Mouse (Mus musculus): Measurements from ENCODE around the gene Mrps21. TPM values are rescaled to one million over a fixed set of nuclear protein-coding genes. Genes with fewer than 3 reads are reported as not detected.
"Not testable (repeated sequence)": the region's sequence is repeated elsewhere in the genome, so short reads cannot be mapped to it uniquely, and the experiment has no call there.

Mrps21 gene
- total RNA-seq, 1 experiment from 2014 or later = 279 TPM

DNA sequence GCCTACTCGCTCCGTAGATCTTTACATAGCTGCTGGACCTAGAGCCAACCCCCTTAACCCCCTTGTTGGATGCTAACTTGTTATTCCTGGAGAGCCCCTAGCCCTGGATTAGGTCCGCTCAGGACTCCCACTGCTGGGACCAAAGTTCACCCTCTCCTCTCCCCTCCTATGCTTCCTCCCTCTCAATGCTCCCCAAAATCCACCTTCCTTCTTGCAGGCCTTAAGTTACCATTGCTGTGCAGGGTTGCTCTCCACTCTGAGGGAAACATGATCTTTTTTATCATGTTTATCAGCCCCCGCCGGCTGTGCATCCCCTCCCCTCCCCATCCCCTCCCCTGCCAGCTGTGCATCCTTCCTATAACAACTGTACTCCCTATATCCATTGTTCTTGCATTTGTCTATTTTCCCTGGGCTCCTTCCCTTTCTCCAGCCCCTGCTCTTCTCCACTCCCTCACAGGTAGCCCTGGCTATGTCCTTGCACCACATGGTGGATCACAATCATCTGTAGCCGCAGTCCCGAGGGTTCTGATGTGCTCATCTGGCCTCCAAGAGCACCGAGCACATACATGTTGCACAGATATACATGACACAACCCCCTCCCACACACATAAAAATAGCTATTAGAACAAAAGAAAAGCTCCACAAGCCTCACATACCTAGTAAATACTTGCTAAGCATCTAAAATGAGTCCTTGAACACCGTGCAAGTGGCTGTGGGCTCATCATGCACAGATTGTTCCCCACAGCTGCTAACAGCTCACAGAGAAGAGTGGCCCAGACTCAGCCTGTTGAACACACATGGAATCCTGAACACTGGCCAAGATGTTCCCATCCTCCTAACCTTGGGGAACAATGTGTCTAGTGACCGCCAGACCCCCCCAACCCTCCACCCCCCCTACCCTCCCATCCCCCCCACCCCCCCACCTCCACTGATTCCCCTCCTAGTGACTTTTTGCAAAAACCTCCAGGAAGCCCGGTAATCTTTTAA lies 21.0 kb upstream of the Mrps21 start:
- no peak for DNase-seq

DNA sequence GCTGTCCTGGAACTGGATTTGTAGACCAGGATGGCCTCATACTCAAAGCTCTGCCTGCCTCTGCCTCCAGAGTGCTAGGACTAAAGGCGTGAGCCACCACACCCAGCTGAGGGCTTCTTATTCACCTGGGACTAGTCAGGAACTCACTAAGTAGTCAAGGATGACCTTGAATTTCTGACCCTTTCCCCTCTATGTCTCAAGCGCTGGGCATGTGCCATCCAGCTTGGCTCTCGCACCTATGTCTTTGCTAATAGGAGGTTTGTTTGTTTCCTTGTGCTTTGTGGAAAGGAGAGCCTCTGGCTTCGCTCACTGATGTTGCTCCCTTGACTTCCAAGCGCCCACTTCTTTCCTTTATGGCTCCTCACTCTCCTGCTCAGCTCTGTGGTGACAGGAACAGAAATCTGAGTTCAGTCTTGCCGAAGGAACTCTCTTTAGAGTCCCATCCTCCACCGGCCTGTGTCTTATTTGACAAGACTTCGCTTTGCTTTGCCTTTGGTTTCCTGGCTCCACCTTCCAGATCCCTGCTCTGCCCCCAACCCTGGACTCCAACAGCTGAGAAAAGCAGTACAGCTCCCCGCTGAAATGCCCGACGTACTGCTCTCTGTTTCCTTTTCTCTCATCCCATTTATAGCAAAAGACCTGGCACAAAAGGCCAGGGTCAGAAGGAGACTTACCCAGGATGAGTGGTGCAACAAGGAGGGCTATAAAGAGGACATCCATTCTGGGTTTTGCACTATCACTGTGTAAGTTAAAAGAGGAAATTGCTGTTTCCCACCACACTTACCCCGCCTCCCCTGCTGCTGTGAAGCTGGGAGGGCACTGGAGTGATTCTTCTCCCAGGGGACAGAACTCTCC lies 20.1 kb upstream of the Mrps21 start, which contains the start of gene BC028528:
TSS of gene BC028528 (minus strand) at position 795 of the 855 bp plus-strand sequence.
- no peak for DNase-seq

DNA sequence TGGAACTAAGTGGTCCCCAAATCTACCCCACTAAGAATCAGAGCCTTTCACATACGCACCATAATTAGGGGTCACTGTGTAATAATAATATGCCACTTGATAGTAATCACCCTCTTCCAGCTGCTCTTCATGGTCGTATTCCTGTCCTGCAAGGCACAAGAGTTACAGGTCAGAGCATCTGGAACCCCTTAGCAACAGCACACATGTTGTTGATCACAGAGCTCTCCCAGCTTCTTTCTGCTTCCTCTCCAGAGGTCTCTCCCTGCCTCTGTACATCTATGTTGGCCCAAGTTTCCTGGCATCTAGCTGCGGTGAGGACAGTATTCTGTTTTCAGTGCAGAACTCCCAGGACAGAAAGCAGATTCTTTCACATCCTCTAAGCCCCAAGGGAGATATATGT lies 18.3 kb upstream of the Mrps21 start:
- no peak for DNase-seq

DNA sequence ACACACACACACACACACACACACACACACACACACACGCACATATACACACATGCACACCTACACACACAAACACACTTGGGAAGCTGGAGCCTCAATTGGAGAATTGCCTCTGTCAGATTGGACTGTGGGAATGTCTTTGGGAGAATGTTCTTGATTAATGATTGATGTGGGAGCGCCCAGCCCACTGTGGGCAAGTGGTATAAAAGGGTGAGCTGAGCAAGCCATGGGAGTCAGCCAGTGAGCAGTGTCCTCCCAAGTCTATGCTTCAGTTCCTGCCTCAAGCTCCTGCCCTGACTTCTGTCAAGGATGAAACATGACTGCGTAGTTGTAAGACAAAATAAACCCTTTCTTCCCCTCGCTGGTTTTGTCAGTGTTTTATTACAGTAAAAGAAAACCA lies 16.3 kb upstream of the Mrps21 start:
- no peak for DNase-seq

DNA sequence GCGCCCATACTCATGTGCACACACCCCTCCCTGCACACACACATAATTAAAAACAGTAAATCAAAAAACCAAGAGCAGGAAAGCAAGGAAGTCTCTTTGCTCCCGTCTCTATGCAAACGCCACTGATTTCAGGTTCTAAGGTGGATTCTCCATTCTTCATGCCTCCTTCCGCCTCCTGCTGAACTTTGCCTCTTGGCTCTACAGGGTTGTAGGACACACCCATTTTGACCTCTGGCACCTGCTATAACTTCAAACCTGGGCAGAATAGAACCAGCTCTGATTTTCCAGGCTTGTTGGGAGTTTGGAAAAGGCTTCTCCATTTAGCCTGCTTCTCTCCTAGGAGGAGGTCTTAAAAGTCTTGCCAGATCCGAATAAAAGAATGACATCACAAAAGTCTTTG lies 13.1 kb upstream of the Mrps21 start:
- DNase-seq = no peak

DNA sequence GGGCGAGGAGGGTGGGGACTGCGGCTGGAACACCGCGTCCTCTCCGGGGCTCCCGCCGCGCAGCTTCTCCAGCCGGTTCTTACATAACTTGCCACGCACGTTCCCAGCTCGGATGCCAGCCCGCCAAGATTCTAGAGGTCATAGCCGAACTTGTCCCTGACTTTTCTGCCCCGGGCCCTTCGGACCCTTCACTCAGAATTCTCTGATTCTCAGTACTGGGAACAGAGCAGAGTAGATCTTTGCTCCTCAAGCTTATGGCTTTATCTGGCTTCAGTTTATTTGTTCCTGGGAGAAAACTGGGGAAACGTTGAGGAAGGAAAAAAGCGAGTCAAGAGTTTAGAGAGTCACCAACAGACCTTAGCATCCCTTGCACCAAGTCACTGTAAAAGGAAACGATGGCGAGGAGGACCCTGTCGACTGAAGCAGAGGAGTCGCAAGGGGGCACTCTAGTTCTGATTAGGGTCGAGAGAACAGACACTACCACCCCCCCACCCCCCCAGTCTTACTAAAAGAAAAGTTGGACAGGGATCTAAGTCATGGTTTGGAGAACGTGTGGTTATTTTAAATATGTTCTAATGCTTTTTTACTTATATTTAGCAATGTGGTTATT lies 11.6 kb upstream of the Mrps21 start:
- peak; percentile 67 for DNase-seq

DNA sequence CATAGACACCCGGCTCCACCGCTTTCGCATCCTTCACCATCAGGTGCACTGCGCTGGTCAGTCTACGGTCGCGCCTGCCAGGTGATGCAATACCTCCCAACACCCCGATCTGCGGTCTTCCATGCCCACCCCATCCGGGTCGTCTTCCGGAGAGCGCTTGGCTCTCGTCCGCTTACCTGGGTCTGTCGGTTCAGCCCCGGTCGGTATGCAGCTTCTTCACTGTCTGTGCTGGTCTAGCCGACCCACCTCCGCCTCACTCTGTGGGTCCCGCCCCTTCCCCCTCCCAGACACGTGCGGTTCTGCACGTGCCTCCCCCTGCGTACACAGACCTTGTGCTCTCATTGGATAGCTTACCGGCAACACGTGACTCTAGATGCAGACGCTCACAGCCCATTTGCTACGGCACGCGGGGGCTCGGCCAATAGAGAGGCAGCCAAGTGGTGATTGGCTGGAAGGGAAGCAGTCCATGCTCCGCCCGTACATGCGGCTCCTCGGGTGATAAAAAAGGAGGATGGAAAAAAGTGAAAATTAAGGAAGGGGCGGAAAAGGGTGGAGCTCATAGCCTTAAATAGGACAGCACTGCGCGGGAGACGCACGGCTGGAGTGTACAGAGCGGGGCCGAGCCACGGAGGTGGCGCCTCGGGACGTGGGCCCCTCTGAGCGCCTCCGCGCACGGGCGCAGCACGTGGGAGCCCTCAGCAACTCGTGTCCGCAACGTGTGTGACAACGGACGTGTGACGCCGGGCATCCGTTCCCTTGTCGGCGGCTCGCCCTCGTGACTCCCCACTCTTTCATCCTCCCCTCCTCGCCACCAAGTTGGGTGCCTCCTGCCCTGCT lies 10.9 kb upstream of the Mrps21 start, which contains the start of gene Ciart:
TSS of gene Ciart (minus strand) at position 273 of the 837 bp plus-strand sequence.
- DNase-seq = peak; percentile 92

DNA sequence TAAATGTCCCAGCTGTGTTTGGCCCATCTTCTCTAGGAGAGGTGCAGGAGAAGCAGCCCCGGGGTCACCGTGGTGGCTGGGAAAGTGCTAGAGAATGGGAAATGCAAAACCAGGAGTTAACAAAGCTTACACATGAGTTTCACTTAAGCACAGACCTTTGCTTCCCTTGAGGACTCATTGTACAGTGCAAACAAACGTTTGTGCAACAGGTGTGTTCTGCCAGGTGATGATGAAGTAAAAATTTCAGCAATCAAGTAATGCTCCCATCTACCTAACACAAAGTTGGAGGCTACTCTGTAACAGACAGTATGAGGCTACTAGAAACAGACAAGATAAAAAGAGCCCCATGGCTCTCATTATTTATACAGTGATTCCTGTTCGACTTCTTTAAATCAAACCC lies 7.7 kb upstream of the Mrps21 start:
- no peak for DNase-seq

DNA sequence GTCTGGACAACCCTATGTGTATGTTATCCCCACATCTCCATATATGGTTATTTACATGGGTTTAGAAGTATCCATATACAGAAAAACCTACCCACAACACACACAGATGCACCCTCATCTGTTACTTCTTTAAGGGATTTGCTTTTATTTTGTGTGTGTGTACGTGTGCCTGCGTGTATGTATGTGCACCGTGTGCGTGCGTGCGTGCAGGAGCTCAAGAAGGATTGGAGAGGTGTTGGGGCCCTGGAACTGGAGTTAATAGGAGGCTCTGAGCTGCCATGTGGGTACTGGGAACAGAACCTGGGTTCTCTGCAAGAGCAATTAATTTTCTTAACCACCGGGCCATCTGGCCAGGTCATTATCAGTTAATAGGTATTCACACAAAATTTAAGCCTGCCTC lies 729 bp upstream of the Mrps21 start:
- no peak for DNase-seq

DNA sequence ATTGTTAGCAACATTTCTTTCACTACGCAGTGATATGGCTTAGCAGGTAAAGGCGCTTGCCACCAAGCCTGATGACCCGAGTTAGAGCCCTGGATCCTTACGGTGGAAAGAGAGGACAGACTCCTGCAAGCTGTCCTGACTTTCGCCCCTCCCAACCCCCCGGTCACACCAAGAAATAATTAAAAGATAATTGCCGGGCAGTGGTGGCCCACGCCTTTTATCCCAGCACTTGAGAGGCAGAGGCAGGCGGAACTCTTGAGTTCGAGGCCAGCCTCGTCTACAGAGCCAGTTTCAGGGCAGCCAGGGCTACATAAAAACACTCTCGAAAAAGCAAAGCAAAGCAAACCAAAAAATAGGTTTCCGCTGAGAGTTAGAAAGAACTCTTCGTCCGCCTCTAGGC lies 343 bp downstream of the Mrps21 start:
- no peak for DNase-seq

DNA sequence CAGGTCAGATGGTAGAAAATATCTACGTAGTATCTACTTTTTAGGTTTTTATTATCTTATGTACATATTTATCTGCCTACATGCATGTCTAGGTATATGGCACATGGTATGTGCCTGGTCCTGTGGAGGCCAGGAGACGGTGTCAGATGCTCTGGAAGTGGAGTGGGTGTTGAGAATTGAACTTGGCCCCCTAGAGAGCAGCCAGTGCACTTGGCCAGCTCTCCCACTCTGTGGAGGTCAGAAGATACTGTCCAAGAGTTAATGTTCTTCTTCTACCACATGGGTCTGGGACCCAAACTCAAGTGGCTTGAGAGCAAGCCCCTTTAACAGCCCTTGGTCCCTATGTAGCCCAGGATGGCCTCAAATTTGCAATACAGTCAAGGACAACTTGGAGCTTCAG lies 3.9 kb downstream of the Mrps21 start:
- no peak for DNase-seq

DNA sequence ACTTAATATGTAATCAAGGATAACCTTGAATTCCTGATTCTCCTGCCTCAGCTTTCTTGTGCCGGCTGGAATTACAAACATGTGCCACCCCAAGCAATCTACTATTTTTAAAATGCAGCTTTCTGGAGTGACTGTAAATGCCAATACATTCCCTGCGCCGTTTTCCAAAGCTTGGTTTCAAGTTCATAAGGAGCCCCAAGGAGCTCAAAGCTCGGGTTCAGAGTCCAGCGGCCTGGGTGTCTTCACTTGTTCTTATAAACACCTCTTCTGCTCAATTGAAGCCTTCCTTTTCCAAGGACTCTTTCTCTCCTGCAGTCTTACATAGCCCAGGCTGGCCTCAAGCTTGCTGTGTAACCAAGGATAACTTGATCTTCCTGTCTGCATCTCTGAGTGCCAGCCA lies 5.2 kb downstream of the Mrps21 start:
- DNase-seq = no peak

DNA sequence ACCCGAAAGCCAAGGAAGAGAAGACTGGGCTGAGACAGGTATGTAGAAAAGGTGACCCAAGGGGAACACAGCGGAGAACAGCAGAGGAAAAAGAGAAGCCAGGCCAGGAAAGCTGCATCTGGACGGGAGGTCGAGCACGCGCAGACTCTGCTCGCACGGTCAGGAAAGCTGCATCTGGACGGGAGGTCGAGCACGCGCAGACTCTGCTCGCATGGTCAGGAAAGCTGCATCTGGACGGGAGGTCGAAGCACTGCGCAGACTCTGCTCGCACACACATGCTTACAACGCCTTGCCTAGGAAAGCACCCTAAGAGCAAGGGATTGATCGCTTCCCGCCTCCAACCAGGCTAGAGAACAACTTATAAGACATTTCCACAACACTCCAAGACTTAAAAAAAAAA lies 5.7 kb downstream of the Mrps21 start:
- no peak for DNase-seq

DNA sequence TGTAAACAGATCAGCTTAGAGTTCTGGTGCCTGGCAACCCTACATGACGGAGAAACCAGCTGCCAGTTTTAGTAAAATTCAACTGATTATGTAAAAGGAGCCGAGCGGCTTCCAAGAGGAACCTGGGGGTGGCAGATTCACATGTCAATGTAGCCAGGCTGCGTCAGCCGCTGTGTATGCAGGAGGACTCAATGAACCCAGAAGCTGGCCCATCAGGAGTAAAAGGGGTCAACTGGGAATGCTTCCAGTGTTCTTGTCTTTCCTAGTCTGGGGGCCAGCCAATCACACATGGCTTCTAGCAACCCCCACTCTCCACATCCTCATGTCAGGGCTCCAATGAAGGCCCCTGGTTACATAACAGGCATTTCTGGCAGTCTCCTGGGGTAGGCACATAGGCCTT lies 6.3 kb downstream of the Mrps21 start:
- no peak for DNase-seq

DNA sequence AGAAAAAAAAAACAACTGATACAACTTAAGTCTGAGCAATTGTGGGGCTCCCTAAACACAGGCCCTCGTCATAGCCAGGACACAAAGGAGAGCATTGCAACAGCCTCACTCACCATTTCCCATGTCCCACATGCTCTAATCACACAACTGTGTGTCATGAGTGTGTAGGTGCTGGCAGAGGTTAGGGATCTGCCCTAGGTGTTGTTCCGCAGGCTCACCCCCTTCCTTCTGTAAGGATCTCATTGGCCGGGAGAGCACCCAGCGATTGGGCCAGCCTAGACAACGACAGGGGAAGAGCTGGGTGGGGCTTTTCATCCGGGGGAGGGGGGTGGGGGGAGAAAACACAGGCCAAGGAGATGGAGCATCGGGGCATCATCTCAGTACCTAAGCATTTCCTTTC lies 7.7 kb downstream of the Mrps21 start:
- no peak for DNase-seq

DNA sequence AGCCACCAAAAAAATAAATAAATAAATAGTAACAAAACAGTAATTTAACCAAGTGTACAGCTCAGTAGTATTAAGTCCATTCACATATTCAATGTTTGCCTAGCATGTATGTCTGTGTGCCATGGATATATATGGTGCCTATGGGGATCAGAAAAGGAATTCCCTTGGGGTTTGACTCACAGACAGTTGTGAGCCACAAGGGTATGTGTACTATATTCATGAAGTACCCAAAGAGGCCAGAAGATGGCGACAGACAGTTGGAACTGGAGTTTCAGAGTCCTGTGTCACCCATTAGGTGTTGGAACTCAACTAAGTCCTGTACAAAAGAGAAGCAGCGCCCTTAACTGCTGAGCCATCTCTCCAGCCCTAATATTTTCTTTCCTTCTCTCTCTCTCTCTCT lies 9.5 kb downstream of the Mrps21 start:
- DNase-seq = no peak

DNA sequence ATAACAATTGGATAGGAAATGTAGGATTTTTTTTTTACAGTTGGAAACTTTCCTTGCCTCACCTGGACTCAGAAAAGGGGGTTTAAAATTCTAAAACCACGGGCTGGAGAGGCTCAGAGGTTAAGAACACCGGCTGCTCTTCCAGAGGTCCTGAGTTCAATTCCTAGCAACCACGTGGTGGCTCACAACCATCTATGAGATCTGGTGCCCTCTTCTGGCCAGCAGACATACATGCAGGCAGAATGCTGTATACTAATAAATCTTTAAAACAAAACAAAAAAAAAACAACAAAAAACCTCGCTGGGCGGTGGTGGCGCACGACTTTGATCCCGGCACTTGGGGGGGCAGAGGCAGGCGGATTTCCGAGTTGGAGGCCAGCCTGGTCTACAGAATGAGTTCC lies 10.1 kb downstream of the Mrps21 start:
- no peak for DNase-seq

DNA sequence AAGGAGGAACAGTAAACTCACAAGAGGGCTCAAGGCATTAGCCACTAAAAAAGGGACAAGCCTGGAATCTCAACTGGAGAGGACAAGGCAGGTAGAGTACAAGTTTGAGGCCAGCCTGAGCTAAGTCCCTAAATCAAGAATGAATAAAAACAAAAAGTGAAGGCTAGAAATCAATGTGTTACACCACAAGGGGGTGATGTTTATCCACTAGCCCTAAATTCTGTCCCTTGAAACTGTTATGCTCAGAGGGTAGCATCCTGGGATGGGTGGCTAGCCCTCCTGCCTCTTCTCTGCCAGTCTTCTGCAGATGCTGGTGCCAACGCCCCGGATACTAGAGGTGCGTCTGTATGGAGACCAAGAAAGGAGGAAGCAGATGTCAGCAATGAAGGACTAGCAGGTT lies 11.0 kb downstream of the Mrps21 start:
- no peak for DNase-seq

DNA sequence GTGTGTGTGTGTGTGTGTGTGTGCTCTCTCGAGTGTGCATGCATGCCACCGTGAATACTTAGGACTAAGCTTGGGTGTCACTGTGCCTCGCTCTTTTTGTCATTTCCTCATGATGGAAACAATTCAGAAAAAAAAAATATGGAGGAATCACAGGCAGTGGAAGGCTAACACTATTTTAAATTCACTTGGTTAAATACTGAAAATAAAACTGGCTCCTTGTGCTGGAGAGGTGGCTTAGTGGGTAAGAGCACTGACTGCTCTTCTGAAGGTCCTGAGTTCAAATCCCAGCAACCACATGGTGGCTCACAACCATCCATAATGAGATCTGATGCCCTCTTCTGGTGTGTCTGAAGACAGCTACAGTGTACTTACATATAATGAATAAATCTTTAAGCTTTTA lies 13.0 kb downstream of the Mrps21 start:
- not testable (repeated sequence) for DNase-seq

DNA sequence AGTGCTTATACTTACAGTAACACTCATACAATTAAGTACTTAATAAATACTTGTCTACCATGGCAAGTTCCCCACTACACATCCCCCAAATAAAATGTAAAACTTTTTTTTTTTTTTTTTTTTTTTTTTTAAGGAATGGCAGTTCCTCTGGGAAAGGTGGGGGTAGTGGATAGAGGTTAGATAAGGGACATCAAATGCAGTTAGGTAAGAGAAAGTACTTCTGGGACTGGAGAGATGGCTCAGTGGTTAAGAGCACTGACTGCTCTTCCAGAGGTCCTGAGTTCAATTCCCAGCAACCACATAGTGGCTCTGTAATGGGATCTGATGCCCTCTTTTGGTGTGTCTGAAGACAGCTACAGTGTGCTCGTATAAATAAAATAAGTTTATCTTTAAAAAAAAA lies 14.3 kb downstream of the Mrps21 start:
- not testable (repeated sequence) for DNase-seq

DNA sequence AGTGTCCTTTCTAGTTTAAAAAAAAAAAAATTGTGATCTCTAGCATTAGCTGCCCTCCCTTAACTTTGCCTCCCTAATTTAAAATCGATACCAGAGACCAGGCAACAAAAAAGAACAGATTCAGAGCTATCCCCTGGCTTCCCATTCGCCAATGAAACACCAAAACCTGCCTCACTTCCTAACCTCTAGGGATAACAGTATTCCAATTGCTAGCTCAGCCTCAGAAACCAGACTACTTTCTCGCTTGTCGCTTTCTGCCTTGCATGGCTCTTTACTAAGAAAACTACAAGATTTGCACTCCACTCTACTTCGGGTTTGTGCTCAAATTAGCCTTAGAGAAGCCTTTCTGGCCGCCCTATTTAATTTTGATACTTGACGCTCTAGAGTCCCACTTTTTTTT lies 15.2 kb downstream of the Mrps21 start:
- no peak for DNase-seq

Data from adrenal gland, postnatal 25 days (tissue).